Mouse (Mus musculus): ENCODE results near the gene Ntng1. TPM values are rescaled to one million over a fixed set of nuclear protein-coding genes. Genes with fewer than 3 reads are reported as not detected.

The Ntng1 gene
- polyA plus RNA-seq, 1 experiment from 2014 or later, result 2.6 TPM

GRCm38 (mm10) chr3:109804145-109804544 is 339.7 kb downstream of the Ntng1 start:
- no peaks in the 10 kb centered on the region for H3K27me3 ChIP-seq
- H3K9me3 ChIP-seq, result no peaks in the 10 kb centered on the region
- H3K4me3 ChIP-seq, result no peak overlapping the region
- H3K4me2 ChIP-seq, result no peak overlapping the region
- WGBS, result 51% methylated on average over 2 of the region's 2 CpGs
- ATAC-seq (ENCODE audit: borderline replicate concordance, extremely low read depth, low FRiP score, low TSS enrichment), result no peak
- no peaks in the 10 kb centered on the region for H3K36me3 ChIP-seq
- no peak overlapping the region for H3K27ac ChIP-seq
- no peak overlapping the region for H3K9ac ChIP-seq
- H3K4me1 ChIP-seq, result no peaks in the 10 kb centered on the region

- Histone ChIP-seq H3K4me1 (no peaks in the 10 kb centered on the region), H3K9me3 (no peaks in the 10 kb centered on the region), H3K27me3 (no peaks in the 10 kb centered on the region), H3K4me2 (no peak overlapping the region), H3K27ac (no peak overlapping the region), H3K9ac (no peak overlapping the region), H3K4me3 (no peak overlapping the region), H3K36me3 (no peaks in the 10 kb centered on the region)
- ATAC-seq (ENCODE audit: borderline replicate concordance, extremely low read depth, low FRiP score, low TSS enrichment), result no peak
- WGBS, result 45% methylated on average over 3 of the region's 3 CpGs
Observed at GRCm38 (mm10) chr3:109803616-109804015, 340.2 kb downstream of the Ntng1 start.

- Histone ChIP-seq H3K4me1 (no peaks in the 10 kb centered on the region), H3K36me3 (no peaks in the 10 kb centered on the region), H3K27ac (no peak overlapping the region), H3K9me3 (no peaks in the 10 kb centered on the region), H3K4me2 (no peak overlapping the region), H3K27me3 (no peaks in the 10 kb centered on the region), H3K4me3 (no peak overlapping the region), H3K9ac (no peak overlapping the region)
- 89% methylated on average over 11 of the region's 11 CpGs for WGBS
- no peak for ATAC-seq (ENCODE audit: borderline replicate concordance, extremely low read depth, low FRiP score, low TSS enrichment)
Observed at GRCm38 (mm10) chr3:109797354-109797753, 346.5 kb downstream of the Ntng1 start.

GRCm38 (mm10) chr3:109783231-109783630 is 360.6 kb downstream of the Ntng1 start:
- H3K9me3 ChIP-seq, result no peaks in the 10 kb centered on the region
- H3K27ac ChIP-seq, result no peak overlapping the region
- H3K4me3 ChIP-seq, result no peak overlapping the region
- H3K4me1 ChIP-seq, result peaks cover 8% of the 10 kb centered on the region; the same call in 1 of the 2 replicates
- WGBS, result 29% methylated on average over 5 of the region's 5 CpGs
- no peak overlapping the region for H3K9ac ChIP-seq
- no peak for ATAC-seq (ENCODE audit: borderline replicate concordance, extremely low read depth, low FRiP score, low TSS enrichment)
- no peaks in the 10 kb centered on the region for H3K36me3 ChIP-seq
- no peak overlapping the region for H3K4me2 ChIP-seq
- H3K27me3 ChIP-seq, result 0 out of 2 replicates have a peak, but pooled peaks cover 2% of the 10 kb centered on the region

GRCm38 (mm10) chr3:109782289-109782951 is 361.4 kb downstream of the Ntng1 start:
- Histone ChIP-seq H3K9me3 (no peaks in the 10 kb centered on the region), H3K4me2 (peak overlapping the region; percentile 73), H3K27ac (no peak overlapping the region), H3K36me3 (no peaks in the 10 kb centered on the region), H3K4me3 (peak overlapping the region; percentile 33), H3K4me1 (peaks cover 8% of the 10 kb centered on the region; the same call in 1 of the 2 replicates), H3K27me3 (0 out of 2 replicates have a peak, but pooled peaks cover 2% of the 10 kb centered on the region), H3K9ac (0 out of 2 replicates have a peak overlapping the region, but pooled peaks have one; percentile 2)
- 4% methylated on average over 27 of the region's 27 CpGs for WGBS
- peak; percentile 74; the same call in 1 of the 2 replicates for ATAC-seq (ENCODE audit: borderline replicate concordance, extremely low read depth, low FRiP score, low TSS enrichment)

- Histone ChIP-seq H3K9ac (no peak overlapping the region), H3K36me3 (no peaks in the 10 kb centered on the region), H3K4me1 (peaks cover 8% of the 10 kb centered on the region; the same call in 1 of the 2 replicates), H3K27ac (no peak overlapping the region), H3K27me3 (0 out of 2 replicates have a peak, but pooled peaks cover 2% of the 10 kb centered on the region), H3K4me3 (peak overlapping the region; percentile 33; the same call in 1 of the 2 replicates), H3K4me2 (peak overlapping the region; percentile 73), H3K9me3 (no peaks in the 10 kb centered on the region)
- 63% methylated on average over 7 of the region's 7 CpGs for WGBS
- no peak for ATAC-seq (ENCODE audit: borderline replicate concordance, extremely low read depth, low FRiP score, low TSS enrichment)
Observed at GRCm38 (mm10) chr3:109781917-109782288, 361.9 kb downstream of the Ntng1 start.

- Histone ChIP-seq H3K4me2 (no peak overlapping the region), H3K9me3 (no peaks in the 10 kb centered on the region), H3K9ac (no peak overlapping the region), H3K27ac (no peak overlapping the region), H3K27me3 (no peaks in the 10 kb centered on the region), H3K4me1 (no peaks in the 10 kb centered on the region), H3K4me3 (no peak overlapping the region), H3K36me3 (no peaks in the 10 kb centered on the region)
- ATAC-seq (ENCODE audit: borderline replicate concordance, extremely low read depth, low FRiP score, low TSS enrichment), result no peak
- 84% methylated on average over 2 of the region's 2 CpGs for WGBS
Observed at GRCm38 (mm10) chr3:109775200-109775599, 368.6 kb downstream of the Ntng1 start.

- ATAC-seq (ENCODE audit: borderline replicate concordance, extremely low read depth, low FRiP score, low TSS enrichment), result no peak
- 75% methylated on average over 14 of the region's 14 CpGs for WGBS
- Histone ChIP-seq H3K4me3 (no peak overlapping the region), H3K4me2 (no peak overlapping the region), H3K4me1 (no peaks in the 10 kb centered on the region), H3K27ac (no peak overlapping the region), H3K27me3 (no peaks in the 10 kb centered on the region), H3K9ac (no peak overlapping the region), H3K9me3 (no peaks in the 10 kb centered on the region), H3K36me3 (no peaks in the 10 kb centered on the region)
Observed at GRCm38 (mm10) chr3:109772120-109772519, 371.7 kb downstream of the Ntng1 start.

GRCm38 (mm10) chr3:109766939-109767338 is 376.9 kb downstream of the Ntng1 start:
- no peak for ATAC-seq (ENCODE audit: borderline replicate concordance, extremely low read depth, low FRiP score, low TSS enrichment)
- no peak overlapping the region for H3K9ac ChIP-seq
- no peaks in the 10 kb centered on the region for H3K36me3 ChIP-seq
- H3K27me3 ChIP-seq, result no peaks in the 10 kb centered on the region
- no peaks in the 10 kb centered on the region for H3K4me1 ChIP-seq
- 80% methylated on average over 3 of the region's 3 CpGs for WGBS
- H3K9me3 ChIP-seq, result no peaks in the 10 kb centered on the region
- no peak overlapping the region for H3K4me2 ChIP-seq
- no peak overlapping the region for H3K27ac ChIP-seq
- no peak overlapping the region for H3K4me3 ChIP-seq

GRCm38 (mm10) chr3:109765608-109766007 is 378.2 kb downstream of the Ntng1 start:
- H3K36me3 ChIP-seq, result no peaks in the 10 kb centered on the region
- no peaks in the 10 kb centered on the region for H3K9me3 ChIP-seq
- H3K4me1 ChIP-seq, result no peaks in the 10 kb centered on the region
- no peak overlapping the region for H3K4me2 ChIP-seq
- WGBS, result 77% methylated on average over 2 of the region's 2 CpGs
- no peak overlapping the region for H3K9ac ChIP-seq
- H3K27me3 ChIP-seq, result no peaks in the 10 kb centered on the region
- H3K27ac ChIP-seq, result no peak overlapping the region
- H3K4me3 ChIP-seq, result no peak overlapping the region
- ATAC-seq (ENCODE audit: borderline replicate concordance, extremely low read depth, low FRiP score, low TSS enrichment), result no peak

GRCm38 (mm10) chr3:109765141-109765540 is 378.7 kb downstream of the Ntng1 start:
- H3K9ac ChIP-seq, result no peak overlapping the region
- ATAC-seq (ENCODE audit: borderline replicate concordance, extremely low read depth, low FRiP score, low TSS enrichment), result no peak

GRCm38 (mm10) chr3:109756426-109756825 is 387.4 kb downstream of the Ntng1 start:
- ATAC-seq (ENCODE audit: borderline replicate concordance, extremely low read depth, low FRiP score, low TSS enrichment), result no peak
- H3K4me2 ChIP-seq, result no peak overlapping the region
- no peaks in the 10 kb centered on the region for H3K4me1 ChIP-seq
- H3K9ac ChIP-seq, result no peak overlapping the region
- no peaks in the 10 kb centered on the region for H3K9me3 ChIP-seq
- no peaks in the 10 kb centered on the region for H3K36me3 ChIP-seq
- no peak overlapping the region for H3K27ac ChIP-seq
- no peak overlapping the region for H3K4me3 ChIP-seq
- H3K27me3 ChIP-seq, result no peaks in the 10 kb centered on the region
- 54% methylated on average over 2 of the region's 2 CpGs for WGBS

More at GRCm38 (mm10) chr3:109765141-109765540, 378.7 kb downstream of the Ntng1 start:
- no peak overlapping the region for H3K27ac ChIP-seq
- H3K4me3 ChIP-seq, result no peak overlapping the region
- H3K9me3 ChIP-seq, result no peaks in the 10 kb centered on the region
- H3K27me3 ChIP-seq, result no peaks in the 10 kb centered on the region
- H3K4me2 ChIP-seq, result no peak overlapping the region
- H3K36me3 ChIP-seq, result no peaks in the 10 kb centered on the region
- no peaks in the 10 kb centered on the region for H3K4me1 ChIP-seq
- WGBS, result 50% methylated on average over 4 of the region's 4 CpGs
